In the genomic region with DNA sequence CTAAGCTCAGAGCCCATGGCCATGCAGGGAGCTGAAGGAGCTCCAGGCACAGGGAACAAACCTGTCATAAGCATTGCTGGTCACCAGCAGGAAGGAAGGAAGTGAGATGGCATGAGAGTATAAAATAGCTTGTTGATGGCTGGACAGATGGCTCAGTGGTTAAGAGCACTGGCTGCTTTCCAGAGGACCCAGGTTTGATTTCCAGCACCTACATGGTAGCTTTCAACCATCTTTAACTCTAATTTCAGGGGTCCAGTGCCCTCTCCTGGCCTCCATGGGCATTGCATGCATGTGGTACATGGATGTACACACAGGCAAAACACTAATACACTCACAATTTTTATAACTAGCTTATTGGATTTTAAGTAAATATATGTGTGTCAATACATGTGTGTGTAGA, we compare ENCODE assay signal across 23 mouse cellular contexts. TPM values are rescaled to one million over a fixed set of nuclear protein-coding genes. Genes with fewer than 3 reads are reported as not detected.
DNase-seq lines count a peak whose midpoint lies in the region; ATAC-seq and TF ChIP-seq lines count a peak whose summit lies in the region.
"Had no signal": no experiment of that assay in that cellular context is flagged by ENCODE, and none has a peak within 500 bp of the region (broad histone marks: within the 10 kb centered on the region; RNA-seq: fewer than 3 reads in every experiment).

No protein-coding gene starts in this region.

- no peak for TF ChIP-seq POLR2A in bone marrow, adult 2 months (IDR thresholded peaks at IDR 0.05; ENCODE audit: borderline replicate concordance, control insufficient read depth, low read depth, low read length)

- no peak overlapping the region for H3K4me3 ChIP-seq in forebrain, postnatal 0 days (ENCODE audit: low read depth, low read length)
- H3K4me3 ChIP-seq in forebrain, embryonic 11.5 days (ENCODE audit: low read depth, low read length), result no peak overlapping the region
- no peak overlapping the region for H3K4me3 ChIP-seq in liver, embryonic 14.5 days (ENCODE audit: insufficient read depth in 1 of 2, low read depth in 2 of 2, low read length in 2 of 2)
- no peak overlapping the region for H3K4me3 ChIP-seq in liver, embryonic 11.5 days (ENCODE audit: low read depth, low read length)
- no peak overlapping the region for H3K4me3 ChIP-seq in E14TG2a.4 (replicated peaks; ENCODE audit: low read length)
- no peak overlapping the region for H3K4me3 ChIP-seq in bone marrow, adult 2 months (replicated peaks; ENCODE audit: control insufficient read depth, low read depth, low read length)
- H3K4me3 ChIP-seq: forebrain, embryonic 10.5 days; heart, embryonic 10.5 days; hindbrain, embryonic 15.5 days; limb, embryonic 15.5 days had no signal

- no peak for ATAC-seq in forebrain, postnatal 0 days
- no peak for ATAC-seq in forebrain, embryonic 11.5 days (replicated peaks; ENCODE audit: low FRiP score)
- ATAC-seq in liver, embryonic 14.5 days (ENCODE audit: insufficient read depth), result no peak
- ATAC-seq in liver, embryonic 11.5 days (replicated peaks; ENCODE audit: low FRiP score), result no peak

- no peaks in the 10 kb centered on the region; the same call in 1 of the 2 replicates for H3K4me1 ChIP-seq in forebrain, postnatal 0 days (ENCODE audit: insufficient read depth)
- peaks cover 5% of the 10 kb centered on the region; the same call in 1 of the 2 replicates for H3K4me1 ChIP-seq in forebrain, embryonic 11.5 days (replicated peaks; ENCODE audit: control insufficient read depth, insufficient read depth, low read length)
- no peaks in the 10 kb centered on the region for H3K4me1 ChIP-seq in liver, embryonic 14.5 days (replicated peaks; ENCODE audit: control insufficient read depth in 2 of 2, insufficient read depth in 2 of 2, low read length in 1 of 2)
- no peaks in the 10 kb centered on the region for H3K4me1 ChIP-seq in liver, embryonic 11.5 days (replicated peaks; ENCODE audit: control insufficient read depth, insufficient read depth, low read length)
- H3K4me1 ChIP-seq in E14TG2a.4 (replicated peaks; ENCODE audit: low read depth, low read length), result peaks cover 12% of the 10 kb centered on the region
- no peaks in the 10 kb centered on the region for H3K4me1 ChIP-seq in bone marrow, adult 2 months (ENCODE audit: control insufficient read depth, insufficient read depth, low read length)

- no peaks in the 10 kb centered on the region for H3K9me3 ChIP-seq in forebrain, postnatal 0 days (ENCODE audit: low read length)
- H3K9me3 ChIP-seq in forebrain, embryonic 11.5 days (ENCODE audit: control insufficient read depth, low read length), result no peaks in the 10 kb centered on the region
- no peaks in the 10 kb centered on the region for H3K9me3 ChIP-seq in liver, embryonic 14.5 days (ENCODE audit: control insufficient read depth, low read length)
- H3K9me3 ChIP-seq in liver, embryonic 11.5 days (ENCODE audit: control insufficient read depth, low read length), result peaks cover 3% of the 10 kb centered on the region; the same call in 1 of the 2 replicates
- peaks cover 6% of the 10 kb centered on the region for H3K9me3 ChIP-seq in E14TG2a.4 (ENCODE audit: low read length)
- H3K9me3 ChIP-seq: heart, embryonic 10.5 days; hindbrain, embryonic 15.5 days; limb, embryonic 15.5 days had no signal

- no peak for DNase-seq in forebrain, postnatal 0 days
- DNase-seq in forebrain, embryonic 11.5 days (ENCODE audit: low spot score), result no peak
- DNase-seq in liver, embryonic 14.5 days (ENCODE audit: low read depth in 3 of 3, low spot score in 3 of 3), result no peak
- DNase-seq in liver, embryonic 11.5 days (ENCODE audit: low spot score), result no peak
- no peak for DNase-seq in retina, postnatal 1 day
- DNase-seq: adrenal gland, postnatal 14 days; gastrocnemius, postnatal 36 days; heart, postnatal 4 days; kidney, adult 8-10 months; kidney, postnatal 25 days; left cerebral cortex, postnatal 4 days; lung, adult 2 months; lung, postnatal 4 days; midbrain, embryonic 14.5 days; right cerebral cortex, postnatal 14 days; thymus, postnatal 14 days had no signal

- no peak for TF ChIP-seq EP300 in liver, embryonic 14.5 days (IDR thresholded peaks at IDR 0.05; ENCODE audit: low read depth)

- H3K4me2 ChIP-seq in forebrain, postnatal 0 days (ENCODE audit: low read depth), result no peak overlapping the region
- no peak overlapping the region for H3K4me2 ChIP-seq in forebrain, embryonic 11.5 days (ENCODE audit: low read depth, low read length, severe bottlenecking)
- H3K4me2 ChIP-seq in liver, embryonic 14.5 days (ENCODE audit: low read depth), result no peak overlapping the region
- no peak overlapping the region for H3K4me2 ChIP-seq in liver, embryonic 11.5 days
- H3K4me2 ChIP-seq: hindbrain, embryonic 15.5 days; limb, embryonic 15.5 days had no signal

- H3K27ac ChIP-seq in forebrain, postnatal 0 days (ENCODE audit: low read depth, low read length), result no peak overlapping the region
- H3K27ac ChIP-seq in forebrain, embryonic 11.5 days (ENCODE audit: low read depth, low read length), result no peak overlapping the region
- H3K27ac ChIP-seq in liver, embryonic 14.5 days, result no peak overlapping the region
- H3K27ac ChIP-seq in liver, embryonic 11.5 days (ENCODE audit: low read depth, low read length), result no peak overlapping the region
- H3K27ac ChIP-seq in bone marrow, adult 2 months (ENCODE audit: control insufficient read depth, insufficient read depth, low read depth, low read length, poor library complexity), result no peak overlapping the region
- H3K27ac ChIP-seq: forebrain, embryonic 10.5 days; heart, embryonic 10.5 days; hindbrain, embryonic 15.5 days; limb, embryonic 15.5 days had no signal

- no peak overlapping the region for H3K9ac ChIP-seq in forebrain, postnatal 0 days
- H3K9ac ChIP-seq in forebrain, embryonic 11.5 days (ENCODE audit: low read length), result no peak overlapping the region
- no peak overlapping the region for H3K9ac ChIP-seq in liver, embryonic 14.5 days (replicated peaks)
- H3K9ac ChIP-seq in liver, embryonic 11.5 days (ENCODE audit: low read depth, low read length), result no peak overlapping the region
- H3K9ac ChIP-seq: hindbrain, embryonic 15.5 days; limb, embryonic 15.5 days had no signal

- peak; percentile 20; the same call in 1 of the 2 replicates for TF ChIP-seq CTCF in forebrain, postnatal 0 days (IDR thresholded peaks at IDR 0.05; ENCODE audit: low read depth)
- peak; percentile 35; the same call in 1 of the 2 replicates for TF ChIP-seq CTCF in liver, embryonic 14.5 days (IDR thresholded peaks at IDR 0.05; ENCODE audit: low read depth)
- peak; percentile 33 for TF ChIP-seq CTCF in E14TG2a.4 (conservative IDR thresholded peaks at IDR 0.05; ENCODE audit: low read length)
- peak; percentile 13; the same call in 1 of the 2 replicates for TF ChIP-seq CTCF in bone marrow, adult 2 months (IDR thresholded peaks at IDR 0.05; ENCODE audit: control insufficient read depth, insufficient read depth, low read length)

- H3K36me3 ChIP-seq in forebrain, postnatal 0 days (ENCODE audit: insufficient read depth), result no peaks in the 10 kb centered on the region; the same call in 1 of the 2 replicates
- no peaks in the 10 kb centered on the region for H3K36me3 ChIP-seq in forebrain, embryonic 11.5 days (ENCODE audit: control insufficient read depth, insufficient read depth, low read length)
- no peaks in the 10 kb centered on the region for H3K36me3 ChIP-seq in liver, embryonic 14.5 days (replicated peaks; ENCODE audit: control insufficient read depth, insufficient read depth, low read depth)
- H3K36me3 ChIP-seq in liver, embryonic 11.5 days (ENCODE audit: control insufficient read depth, insufficient read depth, low read length), result no peaks in the 10 kb centered on the region
- H3K36me3 ChIP-seq in E14TG2a.4 (ENCODE audit: insufficient read depth, low read length), result no peaks in the 10 kb centered on the region
- H3K36me3 ChIP-seq: heart, embryonic 10.5 days; hindbrain, embryonic 15.5 days; limb, embryonic 15.5 days had no signal

- H3K27me3 ChIP-seq in forebrain, postnatal 0 days (ENCODE audit: insufficient read depth, low read length), result no peaks in the 10 kb centered on the region
- peaks cover 13% of the 10 kb centered on the region; the same call in 1 of the 2 replicates for H3K27me3 ChIP-seq in forebrain, embryonic 11.5 days (ENCODE audit: control insufficient read depth, insufficient read depth, low read length)
- peaks cover 10% of the 10 kb centered on the region for H3K27me3 ChIP-seq in liver, embryonic 14.5 days (ENCODE audit: control insufficient read depth, insufficient read depth, low read length)
- peaks cover 36% of the 10 kb centered on the region for H3K27me3 ChIP-seq in liver, embryonic 11.5 days (replicated peaks; ENCODE audit: control insufficient read depth, insufficient read depth, low read length)
- peaks cover 72% of the 10 kb centered on the region for H3K27me3 ChIP-seq in E14TG2a.4 (ENCODE audit: insufficient read depth, low read length)

RNA-seq across cellular contexts. Expression of a gene that starts 14.8 kb away (rescaled TPM):
- total RNA-seq in forebrain, postnatal 0 days (2014; rRNA removed), result 69.1 and 82.9 TPM in 2 replicates
- polyA plus RNA-seq in forebrain, postnatal 0 days (2015; fragmentation: Nextera tagmentation; extraction: Ambion mirVana), result 42.8 and 43.5 TPM in 2 replicates
- polyA plus RNA-seq in forebrain, embryonic 11.5 days (2014; fragmentation: Nextera tagmentation; extraction: Ambion mirVana), result 90.3 and 92.5 TPM in 2 replicates
- polyA plus RNA-seq in liver, embryonic 14.5 days (2012; rRNA removed), result 1.8 and 2.5 TPM in 2 replicates
- 3.3 and 4.1 TPM in 2 replicates for polyA plus RNA-seq in liver, embryonic 14.5 days (2014; fragmentation: Nextera tagmentation; extraction: Ambion mirVana)
- polyA plus RNA-seq in liver, embryonic 11.5 days (2014; fragmentation: Nextera tagmentation; extraction: Ambion mirVana), result 14.8 and 18.3 TPM in 2 replicates
- polyA plus RNA-seq in bone marrow, adult 2 months (2011; ENCODE audit: insufficient read depth, insufficient read length, low replicate concordance, missing spikeins), result 0.56 and 4.7 TPM in 2 replicates
- total RNA-seq: megakaryocyte-erythroid progenitor cell, adult 5-6 weeks had no signal

RNA-seq across cellular contexts. Expression of a gene that starts 21.8 kb away (rescaled TPM):
- 30.4 and 34.9 TPM in 2 replicates for total RNA-seq in forebrain, postnatal 0 days (2014; rRNA removed)
- polyA plus RNA-seq in forebrain, postnatal 0 days (2015; fragmentation: Nextera tagmentation; extraction: Ambion mirVana), result 41.8 and 49.6 TPM in 2 replicates
- 16.3 and 18.4 TPM in 2 replicates for polyA plus RNA-seq in forebrain, embryonic 11.5 days (2014; fragmentation: Nextera tagmentation; extraction: Ambion mirVana)
- polyA plus RNA-seq in liver, embryonic 14.5 days (2012; rRNA removed), result 0.48 and 0.52 TPM in 2 replicates
- 0.11 and 0.13 TPM in 2 replicates for polyA plus RNA-seq in liver, embryonic 14.5 days (2014; fragmentation: Nextera tagmentation; extraction: Ambion mirVana)
- 1.0 and 2.2 TPM in 2 replicates for polyA plus RNA-seq in liver, embryonic 11.5 days (2014; fragmentation: Nextera tagmentation; extraction: Ambion mirVana)
- 0.72 TPM in 1 of 2 replicates, not detected in the other for polyA plus RNA-seq in bone marrow, adult 2 months (2011; ENCODE audit: insufficient read depth, insufficient read length, low replicate concordance, missing spikeins)

RNA-seq across cellular contexts. Expression of a gene that starts 49.9 kb away (rescaled TPM):
- 3.9 and 5.2 TPM in 2 replicates for total RNA-seq in forebrain, postnatal 0 days (2014; rRNA removed)
- polyA plus RNA-seq in forebrain, postnatal 0 days (2015; fragmentation: Nextera tagmentation; extraction: Ambion mirVana), result 1.1 and 1.5 TPM in 2 replicates
- 2.5 and 3.0 TPM in 2 replicates for polyA plus RNA-seq in forebrain, embryonic 11.5 days (2014; fragmentation: Nextera tagmentation; extraction: Ambion mirVana)
- polyA plus RNA-seq in liver, embryonic 14.5 days (2012; rRNA removed), result 0.02 and 0.03 TPM in 2 replicates
- not detected in 2 replicates for polyA plus RNA-seq in liver, embryonic 14.5 days (2014; fragmentation: Nextera tagmentation; extraction: Ambion mirVana)
- 0.14 TPM in 1 of 2 replicates, not detected in the other for polyA plus RNA-seq in liver, embryonic 11.5 days (2014; fragmentation: Nextera tagmentation; extraction: Ambion mirVana)
- 0.18 TPM in 1 of 2 replicates, not detected in the other for polyA plus RNA-seq in bone marrow, adult 2 months (2011; ENCODE audit: insufficient read depth, insufficient read length, low replicate concordance, missing spikeins)
- total RNA-seq: megakaryocyte-erythroid progenitor cell, adult 5-6 weeks had no signal
